Comparison of ENCODE assay signal across 7 mouse cellular contexts in the genomic region with DNA sequence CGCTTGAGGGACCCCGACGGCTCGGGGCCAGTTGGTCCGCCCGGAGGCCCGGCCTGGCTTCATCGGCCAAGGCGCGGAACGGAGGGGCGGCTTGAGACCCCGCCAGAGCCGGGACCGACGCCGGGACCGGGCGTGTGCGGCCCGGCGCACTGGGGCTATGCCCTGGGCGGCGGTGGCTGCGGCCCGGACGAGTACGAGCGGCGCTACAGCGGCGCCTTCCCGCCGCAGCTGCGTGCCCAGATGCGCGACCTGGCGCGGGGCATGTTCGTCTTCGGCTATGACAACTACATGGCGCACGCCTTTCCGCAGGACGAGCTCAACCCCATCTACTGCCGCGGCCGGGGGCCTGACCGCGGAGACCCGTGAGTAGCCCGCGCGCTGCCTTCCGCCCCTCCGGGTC. TPM values are rescaled to one million over a fixed set of nuclear protein-coding genes. Genes with fewer than 3 reads are reported as not detected.
DNase-seq lines count a peak whose midpoint lies in the region; ATAC-seq and TF ChIP-seq lines count a peak whose summit lies in the region.

No protein-coding gene starts in this region.

- H3K36me3 ChIP-seq in testis, adult 2 months (ENCODE audit: control insufficient read depth, insufficient read depth, low read length) = no peaks in the 10 kb centered on the region
- H3K36me3 ChIP-seq in kidney, embryonic 14.5 days (ENCODE audit: control insufficient read depth, insufficient read depth, low read length) = peaks cover 4% of the 10 kb centered on the region
- 0 out of 2 replicates have a peak, but pooled peaks cover 3% of the 10 kb centered on the region for H3K36me3 ChIP-seq in small intestine, adult 2 months (ENCODE audit: control insufficient read depth, insufficient read depth, low read length)

- peak overlapping the region; percentile 77 for H3K9ac ChIP-seq in kidney, embryonic 14.5 days (ENCODE audit: low read depth, low read length)

- WGBS in kidney, embryonic 14.5 days = 0% methylated on average over 54 of the region's 56 CpGs
- under 1% methylated on average over 54 of the region's 56 CpGs for WGBS in small intestine, adult 2 months

- peak; percentile 56; the same call in 1 of the 2 replicates for ATAC-seq in kidney, embryonic 14.5 days (ENCODE audit: low FRiP score, low TSS enrichment)

- H3K9me3 ChIP-seq in kidney, embryonic 14.5 days (ENCODE audit: control insufficient read depth, low read length) = no peaks in the 10 kb centered on the region

- intact Hi-C loops in gastrocnemius, postnatal 14 days (cut with DNase I; ENCODE audit: low total_unique reads) = no loop called here

- no peak for TF ChIP-seq CTCF in testis, adult 2 months (IDR thresholded peaks at IDR 0.05; ENCODE audit: control insufficient read depth, insufficient read depth, insufficient replicate concordance, low read depth, low read length)
- TF ChIP-seq CTCF in small intestine, adult 2 months (IDR thresholded peaks at IDR 0.05; ENCODE audit: extremely low read depth, insufficient read length, insufficient replicate concordance, low read depth, low read length) = no peak

- peak overlapping the region; percentile 99 for H3K4me3 ChIP-seq in testis, adult 2 months (ENCODE audit: control insufficient read depth, low read depth, low read length)
- peak overlapping the region; percentile 84 for H3K4me3 ChIP-seq in kidney, embryonic 14.5 days (ENCODE audit: low read length)
- peak overlapping the region; percentile 88 for H3K4me3 ChIP-seq in small intestine, adult 2 months (ENCODE audit: low read depth, low read length)

- no peak for DNase-seq in testis, postnatal 10 days (ENCODE audit: low spot score)
- DNase-seq in brain, adult 2 months (ENCODE audit: low read depth, low spot score) = peak; percentile 47
- peak; percentile 37 for DNase-seq in gastrocnemius, postnatal 14 days
- peak; percentile 45 for DNase-seq in lung, postnatal 10 days

- H3K27ac ChIP-seq in testis, adult 2 months (ENCODE audit: control insufficient read depth, insufficient read depth, low read depth, low read length) = peak overlapping the region; percentile 75
- H3K27ac ChIP-seq in kidney, embryonic 14.5 days (ENCODE audit: low read depth, low read length) = peak overlapping the region; percentile 80
- peak overlapping the region; percentile 90 for H3K27ac ChIP-seq in small intestine, adult 2 months (ENCODE audit: insufficient read depth, low read depth, low read length)

- TF ChIP-seq POLR2A in testis, adult 2 months (IDR thresholded peaks at IDR 0.05; ENCODE audit: control insufficient read depth, low read depth, low read length) = no peak
- TF ChIP-seq POLR2A in small intestine, adult 2 months (IDR thresholded peaks at IDR 0.05; ENCODE audit: low read depth, low read length) = no peak

- peak overlapping the region; percentile 89 for H3K4me2 ChIP-seq in kidney, embryonic 14.5 days (replicated peaks; ENCODE audit: low read depth, low read length)

- H3K27me3 ChIP-seq in testis, adult 2 months (ENCODE audit: control insufficient read depth, insufficient read depth, low read length) = no peaks in the 10 kb centered on the region
- no peaks in the 10 kb centered on the region for H3K27me3 ChIP-seq in kidney, embryonic 14.5 days (ENCODE audit: control insufficient read depth, insufficient read depth, low read length)
- no peaks in the 10 kb centered on the region for H3K27me3 ChIP-seq in small intestine, adult 2 months (ENCODE audit: control insufficient read depth, insufficient read depth, low read length)

- H3K4me1 ChIP-seq in testis, adult 2 months (ENCODE audit: control insufficient read depth, insufficient read depth, low read length) = peaks cover 8% of the 10 kb centered on the region
- H3K4me1 ChIP-seq in kidney, embryonic 14.5 days (ENCODE audit: control insufficient read depth, insufficient read depth, low read length) = peaks cover 8% of the 10 kb centered on the region; the same call in 1 of the 2 replicates
- peaks cover 18% of the 10 kb centered on the region; the same call in 1 of the 2 replicates for H3K4me1 ChIP-seq in small intestine, adult 2 months (ENCODE audit: control insufficient read depth, insufficient read depth, insufficient read length, low read length)

RNA-seq across cellular contexts. Expression of gene Edem1, which starts 0.4 kb away (rescaled TPM):
- 5.6 and 7.4 TPM in 2 replicates for polyA plus RNA-seq in testis, adult 2 months (2012; rRNA removed)
- total RNA-seq in gastrocnemius, postnatal 14 days (2021) = 1 to 10 TPM; 6.5 to 8.8 TPM
- polyA plus RNA-seq in kidney, embryonic 14.5 days (2014; fragmentation: Nextera tagmentation; extraction: Ambion mirVana) = 20.7 and 26.4 TPM in 2 replicates
- 30.8 and 55.9 TPM in 2 replicates for polyA plus RNA-seq in small intestine, adult 2 months (2012; rRNA removed)

RNA-seq across cellular contexts. Expression of gene Arl8b, which starts 46.0 kb away (rescaled TPM):
- polyA plus RNA-seq in testis, adult 2 months (2012; rRNA removed) = 26.0 and 37.0 TPM in 2 replicates
- 10 to 100 TPM; 69.5 to 72.6 TPM for total RNA-seq in gastrocnemius, postnatal 14 days (2021)
- 57.2 and 83.3 TPM in 2 replicates for polyA plus RNA-seq in kidney, embryonic 14.5 days (2014; fragmentation: Nextera tagmentation; extraction: Ambion mirVana)
- polyA plus RNA-seq in small intestine, adult 2 months (2012; rRNA removed) = 6.3 and 9.6 TPM in 2 replicates
